ENCODE assay signal across 8 mouse cellular contexts in the genomic region with DNA sequence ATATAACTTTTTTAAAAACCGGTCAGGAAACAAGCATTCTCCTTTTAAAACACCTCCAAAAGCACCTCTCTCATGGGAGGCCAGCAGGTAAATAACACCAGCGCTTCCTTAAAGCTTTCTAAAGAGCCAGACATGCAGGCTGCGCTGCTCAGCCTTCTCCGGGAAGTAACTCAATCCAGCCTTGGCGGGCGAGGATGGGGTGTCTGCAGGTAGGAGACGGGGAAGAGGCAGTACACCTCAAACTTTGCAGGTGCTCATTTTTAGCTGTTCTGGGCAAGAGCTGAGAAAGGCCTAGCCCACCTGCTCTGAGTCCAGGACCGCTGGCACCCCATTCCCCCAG. TPM values are rescaled to one million over a fixed set of nuclear protein-coding genes. Genes with fewer than 3 reads are reported as not detected.
DNase-seq lines count a peak whose midpoint lies in the region; ATAC-seq and TF ChIP-seq lines count a peak whose summit lies in the region.

No protein-coding gene starts in this region.

- H3K4me3 ChIP-seq in layer of hippocampus, adult 2 months: peak overlapping the region; percentile 95
- H3K4me3 ChIP-seq in hindbrain, embryonic 14.5 days (replicated peaks; ENCODE audit: low read length): peak overlapping the region; percentile 90
- peak overlapping the region; percentile 74 for H3K4me3 ChIP-seq in liver, postnatal 0 days (ENCODE audit: low read depth, low read length)

- peak overlapping the region; percentile 91 for H3K27ac ChIP-seq in layer of hippocampus, adult 2 months
- H3K27ac ChIP-seq in hindbrain, embryonic 14.5 days: no peak overlapping the region
- peak overlapping the region; percentile 86 for H3K27ac ChIP-seq in liver, postnatal 0 days (ENCODE audit: low read depth)

- no peak for TF ChIP-seq CTCF in layer of hippocampus, adult 2 months (conservative IDR thresholded peaks at IDR 0.05)
- TF ChIP-seq CTCF in brain, embryonic 14.5 days (IDR thresholded peaks at IDR 0.05; ENCODE audit: borderline replicate concordance, extremely low read depth, insufficient read depth, insufficient read length): no peak
- no peak for TF ChIP-seq CTCF in liver, postnatal 0 days (IDR thresholded peaks at IDR 0.05; ENCODE audit: low read depth)

- H3K9me3 ChIP-seq in hindbrain, embryonic 14.5 days (ENCODE audit: control insufficient read depth, low read length): 0 out of 2 replicates have a peak, but pooled peaks cover 5% of the 10 kb centered on the region
- no peaks in the 10 kb centered on the region for H3K9me3 ChIP-seq in liver, postnatal 0 days (ENCODE audit: low read length)

- WGBS in hindbrain, embryonic 14.5 days: 5% methylated on average over 8 of the region's 8 CpGs
- WGBS in liver, postnatal 0 days (ENCODE audit: insufficient replicate concordance): 6% methylated on average over 8 of the region's 8 CpGs

- no peaks in the 10 kb centered on the region for H3K27me3 ChIP-seq in hindbrain, embryonic 14.5 days (ENCODE audit: control insufficient read depth, insufficient read depth, low read length)
- no peaks in the 10 kb centered on the region for H3K27me3 ChIP-seq in liver, postnatal 0 days (ENCODE audit: insufficient read depth, low read length)

- ATAC-seq in hindbrain, embryonic 14.5 days (ENCODE audit: low FRiP score): no peak
- no peak for ATAC-seq in liver, postnatal 0 days

- no peak for DNase-seq in layer of hippocampus, adult 2 months (ENCODE audit: low spot score in 2 of 2)
- DNase-seq in layer of hippocampus, adult 9-10 months (ENCODE audit: low spot score): no peak
- peak; percentile 51 for DNase-seq in brain, embryonic 14.5 days (ENCODE audit: low read depth)
- DNase-seq in hindbrain, embryonic 14.5 days (ENCODE audit: low spot score): peak; percentile 43
- no peak for DNase-seq in liver, postnatal 0 days
- no peak for DNase-seq in frontal cortex, postnatal 10 days (ENCODE audit: low spot score in 2 of 2)
- DNase-seq in urinary bladder, adult 2 months (ENCODE audit: low spot score): no peak
- DNase-seq in thymus, postnatal 36 days: no peak

- peak overlapping the region; percentile 98 for H3K4me2 ChIP-seq in hindbrain, embryonic 14.5 days (replicated peaks)
- peak overlapping the region; percentile 87 for H3K4me2 ChIP-seq in liver, postnatal 0 days (ENCODE audit: low read depth, low read length)

- H3K36me3 ChIP-seq in hindbrain, embryonic 14.5 days (replicated peaks; ENCODE audit: control insufficient read depth, insufficient read depth): no peaks in the 10 kb centered on the region
- peaks cover 5% of the 10 kb centered on the region for H3K36me3 ChIP-seq in liver, postnatal 0 days (replicated peaks; ENCODE audit: insufficient read depth, low read length)

- no peak for TF ChIP-seq POLR2A in brain, embryonic 14.5 days (IDR thresholded peaks at IDR 0.05; ENCODE audit: borderline replicate concordance, extremely low read depth, insufficient read depth, insufficient read length, poor library complexity, severe bottlenecking)

- peak overlapping the region; percentile 84 for H3K9ac ChIP-seq in hindbrain, embryonic 14.5 days
- peak overlapping the region; percentile 80 for H3K9ac ChIP-seq in liver, postnatal 0 days (replicated peaks)

- H3K4me1 ChIP-seq in hindbrain, embryonic 14.5 days (replicated peaks; ENCODE audit: control insufficient read depth, insufficient read depth, low read length): peaks cover 13% of the 10 kb centered on the region; the same call in 1 of the 2 replicates
- H3K4me1 ChIP-seq in liver, postnatal 0 days (ENCODE audit: insufficient read depth): 0 out of 2 replicates have a peak, but pooled peaks cover 7% of the 10 kb centered on the region

- no peak for TF ChIP-seq EP300 in liver, postnatal 0 days (IDR thresholded peaks at IDR 0.05; ENCODE audit: low read depth)

RNA-seq across cellular contexts. Expression of gene Nos1ap, which starts 0.8 kb away (rescaled TPM):
- 100 to 1,000 TPM; 207 to 209 TPM for total RNA-seq in layer of hippocampus, adult 2 months (2021)
- polyA plus RNA-seq in brain, embryonic 14.5 days (2012; rRNA removed): 16.8 and 18.5 TPM in 2 replicates
- polyA plus RNA-seq in hindbrain, embryonic 14.5 days (2014; fragmentation: Nextera tagmentation; extraction: Ambion mirVana): 14.9 and 18.0 TPM in 2 replicates
- polyA plus RNA-seq in liver, postnatal 0 days (2015; fragmentation: Nextera tagmentation; extraction: Ambion mirVana): 6.0 and 6.5 TPM in 2 replicates
- polyA plus RNA-seq in urinary bladder, adult 2 months (2012; rRNA removed): 7.8 and 10.8 TPM in 2 replicates

RNA-seq across cellular contexts. Expression of gene Olfml2b, which starts 55.5 kb away (rescaled TPM):
- 10 to 100 TPM; 48.7 to 48.8 TPM for total RNA-seq in layer of hippocampus, adult 2 months (2021)
- polyA plus RNA-seq in brain, embryonic 14.5 days (2012; rRNA removed): 6.5 and 6.7 TPM in 2 replicates
- polyA plus RNA-seq in hindbrain, embryonic 14.5 days (2014; fragmentation: Nextera tagmentation; extraction: Ambion mirVana): 5.2 and 5.7 TPM in 2 replicates
- 2.3 and 2.9 TPM in 2 replicates for polyA plus RNA-seq in liver, postnatal 0 days (2015; fragmentation: Nextera tagmentation; extraction: Ambion mirVana)
- polyA plus RNA-seq in urinary bladder, adult 2 months (2012; rRNA removed): 37.8 and 39.7 TPM in 2 replicates

Comparison
In these comparisons a context has a peak if more than half of its experiments do, and no peak if none do; other contexts are left out.
1. DNase-seq: peak in brain, embryonic 14.5 days (single experiment) and hindbrain, embryonic 14.5 days (single experiment); none in layer of hippocampus, adult 2 months (0 of 2), layer of hippocampus, adult 9-10 months (single experiment), liver, postnatal 0 days (single experiment), frontal cortex, postnatal 10 days (0 of 2), urinary bladder, adult 2 months (single experiment) and thymus, postnatal 36 days (0 of 2).
2. Peak in every context shown above with its lines, with median percentiles within 50 percentile points of each other: H3K4me3 ChIP-seq.